Mouse (Mus musculus) liver, adult 2 months (tissue): ENCODE data around the gene Dlgap4. TPM values are rescaled to one million over a fixed set of nuclear protein-coding genes. Genes with fewer than 3 reads are reported as not detected.
A peak's percentile ranks its signal among the peaks of the same experiment; 100 is the strongest.

ENCODE experiments used
- DNase-seq: peaks from one replicate; pipeline ENCODE4 v3.0.0-alpha.2; 2011; ENCODE audit warnings: low read depth, low spot score; ENCODE audit errors: extremely low read depth
- H3K27ac ChIP-seq: fragments of 200-500 bp; replicated peaks from 2 replicates; pipeline ENCODE4 v1.5.1; 2012; ENCODE audit warnings: low read depth, mild to moderate bottlenecking, control low read depth, inconsistent platforms, low read length; ENCODE audit not compliant: insufficient read depth
- H3K27me3 ChIP-seq: fragments of 200-500 bp; 2 replicates; pipeline ENCODE4 v1.6.1; 2012; ENCODE audit warnings: mild to moderate bottlenecking, moderate library complexity, low read length, inconsistent platforms; ENCODE audit not compliant: control insufficient read depth, insufficient read depth
- H3K36me3 ChIP-seq: fragments of 200-500 bp; 2 replicates; pipeline ENCODE4 v1.6.1; 2012; ENCODE audit warnings: low read length, inconsistent platforms; ENCODE audit not compliant: control insufficient read depth, insufficient read depth
- H3K4me1 ChIP-seq: fragments of 200-500 bp; 2 replicates; pipeline ENCODE4 v1.6.1; 2011; ENCODE audit warnings: low read length; ENCODE audit not compliant: control insufficient read depth, insufficient read depth
- H3K4me3 ChIP-seq: fragments of 200-500 bp; 2 replicates; pipeline ENCODE4 v1.5.1; 2011; ENCODE audit warnings: low read depth, mild to moderate bottlenecking, control low read depth, low read length, moderate library complexity; ENCODE audit not compliant: insufficient read depth
- H3K79me2 ChIP-seq: fragments of 200-500 bp; 2 replicates; pipeline ENCODE4 v1.6.1; 2012; ENCODE audit warnings: inconsistent platforms, mild to moderate bottlenecking, low read length, moderate library complexity; ENCODE audit not compliant: control insufficient read depth, insufficient read depth
- H3K9ac ChIP-seq: fragments of 200-500 bp; 2 replicates; pipeline ENCODE4 v1.6.1; 2012; ENCODE audit warnings: low read depth, mild to moderate bottlenecking, control low read depth, inconsistent platforms, low read length
- CTCF ChIP-seq: fragments of 200-500 bp; IDR thresholded peaks from 2 replicates; pipeline ENCODE4 v1.5.1; 2011; ENCODE audit warnings: low read depth, low read length, control low read depth
- POLR2A ChIP-seq: fragments of 200-500 bp; IDR thresholded peaks from 2 replicates; pipeline ENCODE4 v1.6.1; 2011; ENCODE audit warnings: low read length, control low read depth; ENCODE audit not compliant: insufficient read depth; ENCODE audit errors: extremely low read depth
- WGBS: fragments of 180-500 bp; shearing (Covaris S2); methylation state at CpG from one replicate; pipeline ENCODE4 v1.1.7; 2018; 5-methylcytosine and 5-hydroxymethylcytosine counted together
- polyA plus RNA-seq: library from polyadenylated mRNA; depleted of rRNA; stranded (reverse); fragments of >200 nt; gene quantifications from 2 replicates; pipeline ENCODE4 v1.2.3, GENCODE M21; 2012
- total RNA-seq: library from RNA; depleted of rRNA; stranded (reverse); fragments of >200 nt; gene quantifications from 2 replicates; pipeline ENCODE4 v1.2.3, GENCODE M21; 2014

The Dlgap4 gene
- total and polyA plus RNA-seq, 2 experiments = 3.2 to 22.8 TPM

GRCm38 (mm10) chr2:156580507-156580906 lies 33.0 kb upstream of the Dlgap4 start:
- Histone ChIP-seq H3K36me3 (no peaks in the 10 kb centered on the region), H3K27me3 (no peaks in the 10 kb centered on the region), H3K9ac (no peak overlapping the region), H3K4me3 (no peak overlapping the region), H3K4me1 (no peaks in the 10 kb centered on the region), H3K79me2 (no peaks in the 10 kb centered on the region), H3K27ac (no peak overlapping the region)
- peak; percentile 41 for DNase-seq
- TF ChIP-seq CTCF (no peak), POLR2A (no peak)
- 61% methylated on average over 5 of the region's 5 CpGs for WGBS

- H3K9ac ChIP-seq = no peak overlapping the region
- DNase-seq = no peak
- H3K4me3 ChIP-seq = no peak overlapping the region
- WGBS = 74% methylated on average over 10 of the region's 10 CpGs
- H3K79me2 ChIP-seq = no peaks in the 10 kb centered on the region
- H3K27me3 ChIP-seq = no peaks in the 10 kb centered on the region
- H3K27ac ChIP-seq = no peak overlapping the region
- TF ChIP-seq POLR2A = no peak
- TF ChIP-seq CTCF = no peak
- no peaks in the 10 kb centered on the region for H3K4me1 ChIP-seq
- H3K36me3 ChIP-seq = no peaks in the 10 kb centered on the region
These were observed 32.3 kb upstream of the Dlgap4 start for GRCm38 (mm10) chr2:156581244-156581643.

GRCm38 (mm10) chr2:156582887-156583286 lies 30.6 kb upstream of the Dlgap4 start:
- Histone ChIP-seq H3K27ac (no peak overlapping the region), H3K9ac (no peak overlapping the region), H3K79me2 (no peaks in the 10 kb centered on the region), H3K4me1 (no peaks in the 10 kb centered on the region), H3K36me3 (no peaks in the 10 kb centered on the region), H3K4me3 (no peak overlapping the region), H3K27me3 (no peaks in the 10 kb centered on the region)
- TF ChIP-seq POLR2A (no peak), CTCF (no peak)
- 68% methylated on average over 10 of the region's 10 CpGs for whole genome bisulfite sequencing
- DNase-seq = no peak

- Histone ChIP-seq H3K27me3 (no peaks in the 10 kb centered on the region), H3K79me2 (no peaks in the 10 kb centered on the region), H3K36me3 (no peaks in the 10 kb centered on the region), H3K27ac (no peak overlapping the region), H3K4me1 (no peaks in the 10 kb centered on the region), H3K4me3 (no peak overlapping the region), H3K9ac (no peak overlapping the region)
- no peak for DNase-seq
- TF ChIP-seq CTCF (peak; percentile 50), POLR2A (no peak)
- WGBS = 60% methylated on average over 11 of the region's 11 CpGs
These were observed 29.2 kb upstream of the Dlgap4 start for GRCm38 (mm10) chr2:156584154-156584796.

- Histone ChIP-seq H3K27ac (no peak overlapping the region), H3K27me3 (no peaks in the 10 kb centered on the region), H3K79me2 (no peaks in the 10 kb centered on the region), H3K9ac (no peak overlapping the region), H3K4me3 (no peak overlapping the region), H3K4me1 (no peaks in the 10 kb centered on the region), H3K36me3 (no peaks in the 10 kb centered on the region)
- peak; percentile 73 for DNase-seq
- WGBS = 67% methylated on average over 14 of the region's 14 CpGs
- no peak for TF ChIP-seq POLR2A
- TF ChIP-seq CTCF = no peak
These were observed 28.6 kb upstream of the Dlgap4 start for GRCm38 (mm10) chr2:156584797-156585471.

GRCm38 (mm10) chr2:156589481-156589880 lies 24.0 kb upstream of the Dlgap4 start:
- Histone ChIP-seq H3K27ac (no peak overlapping the region), H3K4me3 (no peak overlapping the region), H3K4me1 (no peaks in the 10 kb centered on the region), H3K79me2 (no peaks in the 10 kb centered on the region), H3K9ac (no peak overlapping the region), H3K36me3 (no peaks in the 10 kb centered on the region), H3K27me3 (no peaks in the 10 kb centered on the region)
- no peak for DNase-seq
- no peak for TF ChIP-seq POLR2A
- no peak for TF ChIP-seq CTCF
- WGBS = 91% methylated on average over 9 of the region's 9 CpGs
